In the genomic region with DNA sequence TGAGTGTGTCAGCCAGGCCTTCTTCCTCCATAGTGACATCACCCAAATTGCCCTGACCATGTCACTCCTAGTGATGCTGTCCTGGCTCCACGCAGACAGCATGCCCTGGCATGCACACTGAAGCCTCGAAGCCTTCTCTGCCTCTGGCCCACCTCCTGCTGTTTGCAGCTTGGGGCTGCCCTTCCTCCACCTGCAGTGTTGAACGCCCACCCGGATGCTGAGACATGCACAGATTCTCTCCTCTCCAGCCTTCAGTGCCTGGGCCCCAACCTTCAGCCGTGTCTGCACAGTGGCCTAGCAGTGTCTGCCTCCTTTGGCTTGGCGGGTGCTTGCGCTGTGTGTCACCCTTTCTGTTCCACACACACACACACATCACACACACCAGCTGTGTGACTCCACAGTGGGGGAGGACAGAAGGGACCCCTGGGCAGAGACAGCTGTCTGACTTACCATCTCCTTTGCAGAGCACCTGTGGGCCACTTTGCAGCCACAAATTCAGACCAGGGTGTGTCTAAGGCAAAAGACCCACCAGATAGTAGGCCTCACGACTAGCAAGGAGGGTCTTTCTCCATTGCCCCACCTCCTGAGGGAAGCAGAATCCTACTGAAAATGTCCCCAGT, we compare ENCODE assay signal across 8 mouse cellular contexts. TPM values are rescaled to one million over a fixed set of nuclear protein-coding genes. Genes with fewer than 3 reads are reported as not detected.
DNase-seq lines count a peak whose midpoint lies in the region; ATAC-seq lines count a peak whose summit lies in the region.

No protein-coding gene starts in this region.

- no peaks in the 10 kb centered on the region for H3K9me3 ChIP-seq in intestine, embryonic 16.5 days (ENCODE audit: control insufficient read depth, low read length)

- ATAC-seq in intestine, embryonic 16.5 days, result no peak

- H3K4me3 ChIP-seq in intestine, embryonic 16.5 days (ENCODE audit: low read length), result no peak overlapping the region

- peaks cover 38% of the 10 kb centered on the region for H3K4me1 ChIP-seq in intestine, embryonic 16.5 days (ENCODE audit: control insufficient read depth, insufficient read depth, low read length)

- no peak overlapping the region for H3K4me2 ChIP-seq in intestine, embryonic 16.5 days (ENCODE audit: low read depth, low read length)

- no peaks in the 10 kb centered on the region for H3K36me3 ChIP-seq in intestine, embryonic 16.5 days (ENCODE audit: control insufficient read depth, insufficient read depth, low read length)

- H3K27ac ChIP-seq in intestine, embryonic 16.5 days (ENCODE audit: low read length), result peak overlapping the region; percentile 31; the same call in 1 of the 2 replicates

- H3K27me3 ChIP-seq in intestine, embryonic 16.5 days (replicated peaks; ENCODE audit: control insufficient read depth, insufficient read depth, low read length), result no peaks in the 10 kb centered on the region

- peak; percentile 30 for DNase-seq in cerebellum, adult 11-12 months
- DNase-seq in cerebellum, adult 9-10 months, result no peak
- DNase-seq in lung, postnatal 10 days, result peak; percentile 47
- no peak for DNase-seq in lung, postnatal 25 days (ENCODE audit: low spot score)
- DNase-seq in thymus, postnatal 0 days (ENCODE audit: low spot score), result peak; percentile 70
- DNase-seq in Muller cell, postnatal 12 days (ENCODE audit: inconsistent ontology term), result no peak
- DNase-seq in adrenal gland, adult 2 months, result no peak

- WGBS in intestine, embryonic 16.5 days, result 70% methylated on average over 8 of the region's 8 CpGs

- H3K9ac ChIP-seq in intestine, embryonic 16.5 days (ENCODE audit: low read depth, low read length), result no peak overlapping the region

RNA-seq across cellular contexts. Expression of a gene that starts 22.7 kb away (rescaled TPM):
- polyA plus RNA-seq in intestine, embryonic 16.5 days (2015; fragmentation: Nextera tagmentation; extraction: Ambion mirVana), result 26.6 and 27.6 TPM in 2 replicates
- 13.5 and 14.6 TPM in 2 replicates for polyA plus RNA-seq in thymus, postnatal 0 days (2015; fragmentation: Nextera tagmentation; extraction: Ambion mirVana)
- 10 to 100 TPM; 56.0 to 63.9 TPM for total RNA-seq in adrenal gland, adult 2 months (2021)
- polyA plus RNA-seq in adrenal gland, adult 2 months (2012; rRNA removed), result 48.8 and 67.3 TPM in 2 replicates

RNA-seq across cellular contexts. Expression of a gene that starts 49.5 kb away (rescaled TPM):
- 28.6 and 33.1 TPM in 2 replicates for polyA plus RNA-seq in intestine, embryonic 16.5 days (2015; fragmentation: Nextera tagmentation; extraction: Ambion mirVana)
- polyA plus RNA-seq in thymus, postnatal 0 days (2015; fragmentation: Nextera tagmentation; extraction: Ambion mirVana), result 50.6 and 54.7 TPM in 2 replicates
- total RNA-seq in adrenal gland, adult 2 months (2021), result 10 to 100 TPM; 53.1 to 56.1 TPM
- 151 and 157 TPM in 2 replicates for polyA plus RNA-seq in adrenal gland, adult 2 months (2012; rRNA removed)

Comparison
In these comparisons a context has a peak if more than half of its experiments do, and no peak if none do; other contexts are left out.
1. DNase-seq: peak in cerebellum, adult 11-12 months (single experiment), lung, postnatal 10 days (single experiment) and thymus, postnatal 0 days (single experiment); none in cerebellum, adult 9-10 months (single experiment), lung, postnatal 25 days (single experiment), Muller cell, postnatal 12 days (single experiment) and adrenal gland, adult 2 months (single experiment).